Mouse (Mus musculus) CD8-positive naive resting alpha-beta T cell, adult 2 months (primary cell): ENCODE results near the gene Lgals4.

Source experiments
- DNase-seq, 2 experiments: peaks; one replicate each; pipeline ENCODE4 v3.0.0; 2022; ENCODE audit warnings: low read depth in 2 of 2, low spot score in 2 of 2

Gene Lgals4

GRCm38 (mm10) chr7:28833723-28834347 lies at the start of gene Lgals4:
Gene Lgals4, plus strand, starts transcription at chr7:28833854.
- no peak for DNase-seq

GRCm38 (mm10) chr7:28785161-28785560 lies 48.5 kb upstream of the Lgals4 start:
- DNase-seq = no peak

GRCm38 (mm10) chr7:28787884-28788283 lies 45.8 kb upstream of the Lgals4 start:
- no peak for DNase-seq

- DNase-seq = peak in 1 of 2 experiments; percentile 58
These were observed 45.1 kb upstream of the Lgals4 start, which contains the start of gene Rinl for GRCm38 (mm10) chr7:28788307-28789195. Gene Rinl, plus strand, starts transcription at chr7:28788969.

GRCm38 (mm10) chr7:28789235-28789634 lies 44.4 kb upstream of the Lgals4 start:
- DNase-seq = no peak

- DNase-seq = no peak
These were observed 43.4 kb upstream of the Lgals4 start for GRCm38 (mm10) chr7:28790066-28790806.

GRCm38 (mm10) chr7:28791706-28792105 lies 41.9 kb upstream of the Lgals4 start:
- DNase-seq = no peak

GRCm38 (mm10) chr7:28792391-28793185 lies 41.1 kb upstream of the Lgals4 start:
- DNase-seq = peak; percentile 53 to 59

GRCm38 (mm10) chr7:28793834-28794233 lies 39.8 kb upstream of the Lgals4 start:
- DNase-seq = no peak

GRCm38 (mm10) chr7:28794496-28794895 lies 39.2 kb upstream of the Lgals4 start:
- no peak for DNase-seq

- no peak for DNase-seq
These were observed 37.8 kb upstream of the Lgals4 start for GRCm38 (mm10) chr7:28795832-28796231.

GRCm38 (mm10) chr7:28796562-28796975 lies 37.1 kb upstream of the Lgals4 start:
- DNase-seq = peak; percentile 69

GRCm38 (mm10) chr7:28799994-28800393 lies 33.7 kb upstream of the Lgals4 start:
- no peak for DNase-seq

GRCm38 (mm10) chr7:28801451-28801850 lies 32.2 kb upstream of the Lgals4 start:
- DNase-seq = no peak

GRCm38 (mm10) chr7:28801901-28802670 lies 31.6 kb upstream of the Lgals4 start:
- DNase-seq = no peak

- DNase-seq = no peak
These were observed 30.6 kb upstream of the Lgals4 start for GRCm38 (mm10) chr7:28802846-28803588.

- no peak for DNase-seq
These were observed 29.9 kb upstream of the Lgals4 start for GRCm38 (mm10) chr7:28803756-28804155.

- DNase-seq = no peak
These were observed 26.8 kb upstream of the Lgals4 start for GRCm38 (mm10) chr7:28806869-28807268.

- DNase-seq = no peak
These were observed 25.9 kb upstream of the Lgals4 start for GRCm38 (mm10) chr7:28807641-28808220.
